Mouse (Mus musculus) cortical plate, adult 2 months (tissue): ENCODE measurements around the gene Ms4a1. TPM values are rescaled to one million over a fixed set of nuclear protein-coding genes. Genes with fewer than 3 reads are reported as not detected.
"Not testable (repeated sequence)": the region's sequence is repeated elsewhere in the genome, so short reads cannot be mapped to it uniquely, and the experiment has no call there.

Experiments used
- H3K27ac ChIP-seq: fragments of 200-500 bp; 2 replicates; pipeline ENCODE4 v1.5.1; 2012; ENCODE audit warnings: low read length, control low read depth, inconsistent platforms; ENCODE audit not compliant: insufficient read depth
- H3K4me1 ChIP-seq: fragments of 200-500 bp; 2 replicates; pipeline ENCODE4 v1.6.1; 2011; ENCODE audit warnings: low read length; ENCODE audit not compliant: control insufficient read depth, insufficient read depth
- H3K4me3 ChIP-seq: fragments of 200-500 bp; 2 replicates; pipeline ENCODE4 v1.5.1; 2011; ENCODE audit warnings: mild to moderate bottlenecking, low read length, control low read depth; ENCODE audit not compliant: insufficient read depth
- CTCF ChIP-seq: fragments of 200-500 bp; IDR thresholded peaks from 2 replicates; pipeline ENCODE4 v1.5.1; 2011; ENCODE audit warnings: mild to moderate bottlenecking, control low read depth, low read length; ENCODE audit not compliant: insufficient read depth; ENCODE audit errors: extremely low read depth
- POLR2A ChIP-seq: fragments of 200-500 bp; IDR thresholded peaks from 2 replicates; pipeline ENCODE4 v1.6.1; 2011; ENCODE audit warnings: mild to moderate bottlenecking, low read length, control low read depth; ENCODE audit not compliant: insufficient read depth; ENCODE audit errors: extremely low read depth
- polyA plus RNA-seq: library from polyadenylated mRNA; depleted of rRNA; stranded (reverse); fragments of >200 nt; gene quantifications from 2 replicates; pipeline ENCODE4 v1.2.3, GENCODE M21; 2012; rRNA removed

Ms4a1 gene
- polyA plus RNA-seq, 1 experiment: 0.10 TPM

DNA sequence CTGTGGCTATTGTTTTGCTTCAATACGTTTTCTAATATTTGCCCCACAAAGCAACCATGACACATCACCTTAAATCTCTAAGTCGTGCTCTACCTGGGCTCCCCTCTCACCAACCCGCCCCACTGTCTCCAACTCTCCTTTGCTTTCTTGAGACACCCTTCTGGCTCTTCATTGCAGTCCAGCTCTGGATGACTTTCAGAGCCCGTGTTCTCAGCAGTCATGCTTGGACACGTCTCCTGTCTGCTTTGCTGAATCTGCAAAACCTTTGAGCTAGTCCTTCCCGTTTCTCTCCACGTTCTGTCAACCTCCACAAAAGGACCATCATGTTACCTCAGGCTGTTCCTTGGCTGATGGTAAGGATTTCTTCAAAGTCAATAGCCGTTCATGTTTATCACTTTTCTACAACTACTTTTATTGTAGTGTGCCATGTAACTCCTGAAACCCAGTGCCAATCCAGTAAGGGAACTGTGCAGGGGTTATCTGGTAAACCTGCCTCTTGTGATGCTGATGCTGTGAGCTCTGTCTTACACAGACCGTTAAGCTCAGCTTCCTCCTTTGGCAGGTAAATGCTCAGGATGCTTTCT is 1.3 kb downstream of the Ms4a1 start:
- Histone ChIP-seq H3K27ac (no peak overlapping the region), H3K4me3 (no peak overlapping the region), H3K4me1 (no peaks in the 10 kb centered on the region)
- no peak for TF ChIP-seq POLR2A

DNA sequence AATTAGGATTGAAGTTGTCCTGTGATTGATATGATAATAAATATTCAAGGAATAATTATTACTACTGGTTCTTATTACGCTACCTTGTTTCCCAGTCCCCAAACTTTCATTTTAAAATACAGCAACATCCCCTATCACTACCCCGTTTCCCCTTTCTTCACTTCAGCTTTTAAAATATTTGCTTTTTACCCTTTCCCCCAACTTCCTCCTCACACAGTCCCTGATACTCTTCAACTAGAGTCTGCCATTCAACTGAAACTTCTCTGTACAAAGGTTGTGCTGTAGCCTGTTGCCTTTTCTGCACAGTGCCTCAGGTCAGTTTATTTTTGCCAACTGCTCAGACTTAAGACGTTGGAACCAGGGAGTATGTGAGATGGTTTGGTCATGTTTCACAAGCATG is 2.5 kb downstream of the Ms4a1 start:
- no peaks in the 10 kb centered on the region for H3K4me1 ChIP-seq
- no peak overlapping the region for H3K27ac ChIP-seq
- no peak for TF ChIP-seq CTCF
- no peak for TF ChIP-seq POLR2A
- H3K4me3 ChIP-seq: no peak overlapping the region

DNA sequence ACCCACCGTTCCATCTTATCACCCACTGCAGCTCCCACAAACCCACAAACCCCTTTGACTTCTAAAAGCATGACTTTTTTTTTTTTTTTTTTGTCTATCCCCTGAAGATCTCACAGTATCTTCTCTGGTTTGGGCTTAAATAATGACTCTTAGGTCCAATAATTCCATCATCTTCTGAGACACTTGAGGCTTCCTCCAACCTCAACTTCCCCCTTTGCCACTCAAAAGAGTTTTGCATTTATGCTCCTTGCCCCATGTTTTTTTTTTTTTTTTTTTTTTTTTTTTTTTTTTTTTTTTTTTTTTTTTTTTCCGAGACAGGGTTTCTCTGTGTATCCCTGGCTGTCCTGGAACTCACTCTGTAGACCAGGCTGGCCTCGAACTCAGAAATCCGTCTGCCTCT is 3.1 kb downstream of the Ms4a1 start:
- not testable (repeated sequence) for H3K4me3 ChIP-seq, H3K27ac ChIP-seq, H3K4me1 ChIP-seq

DNA sequence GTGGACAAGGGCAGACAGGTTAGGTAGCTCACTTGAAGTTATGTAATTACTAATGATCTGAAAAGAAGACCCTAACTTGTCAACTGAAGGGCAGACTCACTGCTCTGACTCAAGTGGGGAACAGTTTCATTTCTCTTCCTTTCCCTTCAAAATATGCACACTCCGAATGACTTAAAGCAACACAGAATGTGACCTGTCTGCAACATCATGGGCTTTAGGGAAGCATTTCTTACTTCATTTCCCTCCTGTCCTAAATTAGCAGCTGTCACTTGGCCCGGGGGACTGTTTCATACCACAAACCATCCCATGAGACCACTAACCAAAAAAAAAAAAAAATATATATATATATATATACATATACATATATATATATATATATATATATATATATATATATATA is 4.5 kb downstream of the Ms4a1 start:
- TF ChIP-seq POLR2A (no peak), CTCF (no peak)
- no peak overlapping the region for H3K4me3 ChIP-seq
- H3K27ac ChIP-seq: no peak overlapping the region
- H3K4me1 ChIP-seq: no peaks in the 10 kb centered on the region

DNA sequence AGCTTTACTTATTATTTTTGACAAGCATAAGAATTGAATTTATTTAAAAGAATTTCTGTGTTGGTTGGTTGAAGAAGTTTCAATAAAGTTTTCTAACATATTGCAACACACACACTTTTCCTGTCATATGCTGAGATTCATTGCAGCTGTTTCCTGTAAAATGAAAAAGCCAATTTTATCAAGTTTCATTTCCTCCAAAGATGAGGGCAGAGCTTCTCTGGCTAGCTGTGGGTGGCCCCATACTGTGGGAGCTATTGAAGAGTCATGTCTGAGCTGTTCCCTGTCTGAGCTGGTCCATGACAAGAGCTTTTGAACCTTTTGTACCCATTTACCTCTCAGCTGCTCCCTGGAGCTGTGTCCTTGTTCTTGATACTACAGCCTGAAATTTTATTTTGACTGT is 21.8 kb downstream of the Ms4a1 start:
- Histone ChIP-seq H3K4me3 (no peak overlapping the region), H3K4me1 (no peaks in the 10 kb centered on the region), H3K27ac (no peak overlapping the region)
- TF ChIP-seq CTCF (no peak), POLR2A (no peak)

DNA sequence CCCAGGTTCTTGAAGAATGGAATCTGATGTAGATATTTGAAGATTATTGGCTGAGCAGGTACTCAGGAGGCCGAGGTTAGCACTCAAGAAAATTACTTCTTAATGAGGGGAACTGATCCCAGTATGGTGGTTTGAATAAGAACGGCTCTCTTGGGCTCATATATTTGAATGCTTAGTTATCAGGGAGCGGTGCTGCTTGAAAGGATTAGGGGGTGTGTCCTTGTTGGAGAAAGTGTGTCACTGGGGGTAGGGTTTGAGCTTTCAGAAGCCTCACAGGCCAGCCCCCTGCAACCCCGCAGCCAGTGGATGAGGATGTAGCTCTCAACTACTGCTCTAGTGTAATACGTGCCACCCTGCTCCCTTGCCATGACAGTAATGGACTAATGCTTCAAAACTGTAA is 23.5 kb downstream of the Ms4a1 start:
- TF ChIP-seq CTCF (no peak), POLR2A (no peak)

DNA sequence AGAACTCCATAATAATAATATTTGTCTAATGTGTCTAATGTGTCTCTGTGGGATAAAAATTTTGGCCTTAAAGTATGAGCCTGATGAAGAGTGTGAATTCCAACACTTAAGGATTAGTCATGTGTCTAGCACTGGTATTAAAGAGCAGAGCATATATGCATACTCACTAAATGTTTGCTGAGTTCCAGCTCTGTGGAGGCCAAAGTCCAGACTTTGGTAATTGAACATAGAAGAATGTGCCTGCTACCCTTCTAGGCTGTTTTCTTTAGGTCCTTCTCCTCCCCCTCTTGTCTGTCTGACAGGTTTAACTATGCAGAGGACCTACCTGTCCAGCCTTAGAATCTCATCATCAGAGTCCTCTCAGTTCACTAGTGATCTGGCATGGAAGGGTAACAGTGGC is 30.2 kb downstream of the Ms4a1 start:
- Histone ChIP-seq H3K27ac (no peak overlapping the region), H3K4me1 (no peaks in the 10 kb centered on the region), H3K4me3 (no peak overlapping the region)
- TF ChIP-seq CTCF: no peak
- TF ChIP-seq POLR2A: no peak

More for the DNA sequence above, 23.5 kb downstream of the Ms4a1 start:
- no peak overlapping the region for H3K27ac ChIP-seq
- no peak overlapping the region for H3K4me3 ChIP-seq
- no peaks in the 10 kb centered on the region for H3K4me1 ChIP-seq

DNA sequence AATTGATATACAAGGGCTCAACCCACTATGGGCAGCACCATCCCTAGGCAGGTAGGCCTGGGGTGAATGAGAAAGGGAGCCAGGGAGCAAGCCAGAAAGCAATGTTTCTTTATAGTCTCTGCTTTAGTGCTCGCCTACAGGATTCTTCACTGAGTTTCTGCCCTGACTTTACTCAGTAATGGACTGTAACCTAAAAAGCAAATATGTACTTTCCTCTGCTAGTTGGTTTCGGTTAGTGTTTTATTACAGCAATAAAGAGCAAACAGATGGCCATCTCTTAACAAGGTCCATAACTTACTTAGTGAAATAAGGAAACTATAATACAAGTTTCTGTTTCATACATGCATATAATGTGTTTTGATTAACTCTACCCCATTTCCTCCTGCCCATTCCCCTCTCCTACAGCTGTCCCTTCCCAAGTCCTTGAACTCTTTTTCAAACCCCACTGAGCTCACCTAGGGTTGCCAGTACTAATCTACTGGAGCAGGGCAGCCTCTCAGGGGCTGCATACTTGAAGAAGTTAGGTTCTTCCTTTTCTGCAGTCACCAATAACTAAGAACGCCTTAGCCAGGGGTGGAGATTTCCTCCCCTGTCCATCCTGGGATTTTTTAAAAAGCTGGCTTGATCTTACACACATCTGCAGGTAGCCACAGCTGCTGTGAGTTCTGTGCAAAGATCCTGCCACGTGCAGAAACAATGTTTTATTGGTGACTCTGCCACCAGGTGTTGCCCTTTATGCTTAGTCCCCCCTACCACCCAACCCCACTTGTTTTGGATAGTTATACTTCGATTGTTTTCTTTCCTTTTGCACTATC is 30.9 kb downstream of the Ms4a1 start:
- TF ChIP-seq POLR2A (no peak), CTCF (no peak)
- H3K27ac ChIP-seq: no peak overlapping the region

DNA sequence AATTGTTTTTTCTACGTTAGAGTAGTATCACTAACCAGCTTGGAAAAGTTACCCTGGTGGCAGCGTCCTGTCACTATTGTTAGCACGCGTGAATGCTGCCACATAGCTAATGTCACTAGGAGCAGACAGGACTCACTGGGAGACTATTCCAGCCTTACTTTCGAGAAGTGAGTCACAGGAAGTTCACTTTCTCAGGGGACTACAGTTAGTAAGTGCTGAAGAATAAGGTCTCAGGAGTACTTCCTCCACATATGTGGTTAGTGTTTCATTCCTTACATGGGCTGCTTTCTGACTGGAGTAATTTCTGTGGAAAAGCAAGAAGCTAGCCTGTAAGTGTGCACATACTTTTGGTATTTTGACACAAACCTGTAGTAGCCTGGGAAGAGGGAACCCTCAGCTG is 31.8 kb downstream of the Ms4a1 start:
- H3K27ac ChIP-seq: no peak overlapping the region
- H3K4me3 ChIP-seq: no peak overlapping the region
- no peaks in the 10 kb centered on the region; the same call in 1 of the 2 replicates for H3K4me1 ChIP-seq
- no peak for TF ChIP-seq POLR2A
- TF ChIP-seq CTCF: no peak

More for the DNA sequence above, 30.9 kb downstream of the Ms4a1 start:
- no peak overlapping the region for H3K4me3 ChIP-seq
- H3K4me1 ChIP-seq: no peaks in the 10 kb centered on the region; the same call in 1 of the 2 replicates

DNA sequence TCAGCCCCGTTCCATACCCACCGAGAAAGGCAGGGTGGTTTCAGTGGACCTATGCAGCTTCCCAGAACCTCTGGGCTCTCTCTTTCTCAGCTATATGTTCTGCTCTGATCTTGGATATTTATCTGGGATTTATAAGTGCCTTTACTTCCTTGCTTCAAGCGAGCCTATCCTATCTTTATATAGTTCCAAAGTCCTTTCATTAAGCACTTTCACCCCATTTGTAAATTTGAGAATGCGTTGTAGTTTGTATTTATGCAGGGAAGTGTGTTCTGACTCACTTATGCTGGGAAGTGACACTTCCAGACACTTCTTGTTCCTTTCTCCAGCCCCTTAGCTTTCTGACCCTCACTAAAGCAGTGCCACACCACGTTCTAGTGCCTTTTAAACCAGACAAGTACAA is 33.7 kb downstream of the Ms4a1 start, which contains the start of gene Ms4a12:
Ms4a12 (minus strand) TSS at position 101 of the 400 bp plus-strand sequence.
- TF ChIP-seq POLR2A (no peak), CTCF (no peak)
- no peak within 1 kb of the TSS for H3K4me3 ChIP-seq
- no peak within 1 kb of the TSS for H3K27ac ChIP-seq
- no peaks in the 10 kb centered on the region; the same call in 1 of the 2 replicates for H3K4me1 ChIP-seq

Other genes starting within 250 kb of the Ms4a1 start
- gene Ms4a18, start 248.2 kb downstream of the Ms4a1 start, polyA plus RNA-seq: not detected in 2 replicates
- gene Ms4a8a, start 185.1 kb downstream of the Ms4a1 start, polyA plus RNA-seq: 0.11 and 0.13 TPM in 2 replicates
- not detected in 2 replicates for gene 1700017D01Rik, start 135.4 kb downstream of the Ms4a1 start, polyA plus RNA-seq
- gene 1700025F22Rik, start 100.9 kb downstream of the Ms4a1 start, polyA plus RNA-seq: not detected in 2 replicates
- not detected in 2 replicates for gene Ms4a13, start 69.5 kb downstream of the Ms4a1 start, polyA plus RNA-seq
- gene Ms4a12, start 33.8 kb downstream of the Ms4a1 start, polyA plus RNA-seq: not detected in 2 replicates
- gene Ms4a5, start 17.6 kb upstream of the Ms4a1 start, polyA plus RNA-seq: not detected in 2 replicates
- 0.08 and 0.15 TPM in 2 replicates for gene Ms4a14, start 48.2 kb upstream of the Ms4a1 start, polyA plus RNA-seq
- gene Ms4a7, start 69.9 kb upstream of the Ms4a1 start, polyA plus RNA-seq: 0.66 and 1.0 TPM in 2 replicates
- gene Ms4a4a, start 109.3 kb upstream of the Ms4a1 start, polyA plus RNA-seq: 0.17 and 0.21 TPM in 2 replicates
- gene Ms4a4c, start 138.5 kb upstream of the Ms4a1 start, polyA plus RNA-seq: 0.17 TPM in 1 of 2 replicates, not detected in the other
- 0.44 and 0.78 TPM in 2 replicates for gene Ms4a4b, start 177.3 kb upstream of the Ms4a1 start, polyA plus RNA-seq
- gene Ms4a6c, start 203.1 kb upstream of the Ms4a1 start, polyA plus RNA-seq: 0.86 and 1.3 TPM in 2 replicates
- gene Gm8369, start 219.7 kb upstream of the Ms4a1 start, polyA plus RNA-seq: 0.31 and 0.62 TPM in 2 replicates